Mouse (Mus musculus) testis, adult 2 months (tissue): ENCODE results near the gene Mon2.

ENCODE experiments used
- CTCF ChIP-seq: fragments of 200-500 bp; IDR thresholded peaks from 2 replicates; pipeline ENCODE4 v1.5.1; 2012; ENCODE audit warnings: low read depth, mild to moderate bottlenecking, inconsistent platforms, low read length, moderate library complexity; ENCODE audit not compliant: control insufficient read depth, insufficient read depth, insufficient replicate concordance
- POLR2A ChIP-seq: fragments of 200-500 bp; IDR thresholded peaks from 2 replicates; pipeline ENCODE4 v1.6.1; 2012; ENCODE audit warnings: low read depth, mild to moderate bottlenecking, inconsistent platforms, low read length, moderate library complexity; ENCODE audit not compliant: control insufficient read depth

- TF ChIP-seq CTCF (no peak), POLR2A (no peak)
These were observed 64.9 kb downstream of the Mon2 start for GRCm38 (mm10) chr10:123011421-123011820.
